Mouse (Mus musculus) stomach, postnatal 0 days (tissue): ENCODE results near the gene Col13a1.

ENCODE experiments used
- CTCF ChIP-seq: IDR thresholded peaks from 2 replicates; pipeline ENCODE4 v1.5.1; 2016; ENCODE audit warnings: antibody characterized with exemption, low read depth, mild to moderate bottlenecking, moderate library complexity
- EP300 ChIP-seq: optimal IDR thresholded peaks from 2 replicates; pipeline ENCODE3; 2016; ENCODE audit warnings: antibody characterized with exemption

DNA sequence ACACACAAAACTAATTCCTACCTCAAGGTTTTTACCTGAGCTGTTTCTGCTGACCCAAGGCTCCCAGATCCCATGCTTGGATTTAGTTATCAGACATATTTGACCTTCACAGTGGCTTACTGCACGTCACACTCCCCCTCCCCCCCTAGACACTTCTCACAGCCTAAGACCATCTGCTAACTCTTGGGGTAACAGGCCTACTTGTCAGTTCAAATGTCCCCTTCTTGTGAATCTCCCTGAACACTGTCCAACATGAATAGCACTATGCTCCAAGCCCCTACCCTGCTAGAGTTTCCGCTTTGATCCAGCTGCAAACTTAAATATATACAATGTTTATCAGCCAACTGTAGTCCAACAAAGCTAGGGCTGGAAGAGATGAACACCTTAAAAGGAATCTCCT is 36.2 kb downstream of the Col13a1 start:
- TF ChIP-seq CTCF (no peak), EP300 (no peak)
